Mouse (Mus musculus) embryonic facial prominence, embryonic 14.5 days (tissue): Measurements from ENCODE around the gene Defb48. TPM values are rescaled to one million over a fixed set of nuclear protein-coding genes. Genes with fewer than 3 reads are reported as not detected.

ENCODE experiments used
- ATAC-seq: fragments of 200-750 bp; cut with Nextera tagmentation; 2 replicates; pipeline ENCODE4 v1.8.0; 2017; ENCODE audit warnings: low read depth, moderate number of reproducible peaks, moderate TSS enrichment
- DNase-seq: peaks from one replicate; pipeline ENCODE4 v3.0.0-alpha.2; 2015; ENCODE audit warnings: low spot score
- H3K27ac ChIP-seq: fragments of 300-500 bp; sonication (generic); replicated peaks from 2 replicates; pipeline ENCODE4 v1.5.1; 2014; ENCODE audit warnings: low read depth, mild to moderate bottlenecking, low read length, moderate library complexity
- H3K27me3 ChIP-seq: fragments of 300-500 bp; sonication (generic); replicated peaks from 2 replicates; pipeline ENCODE4 v1.6.1; 2014; ENCODE audit warnings: low read length; ENCODE audit not compliant: control insufficient read depth, insufficient read depth
- H3K36me3 ChIP-seq: fragments of 300-500 bp; sonication (generic); 2 replicates; pipeline ENCODE4 v1.6.1; 2014; ENCODE audit warnings: low read length, mixed read lengths; ENCODE audit not compliant: control insufficient read depth, insufficient read depth
- H3K4me1 ChIP-seq: fragments of 300-500 bp; sonication (generic); 2 replicates; pipeline ENCODE4 v1.6.1; 2014; ENCODE audit warnings: antibody characterized with exemption, low read length; ENCODE audit not compliant: control insufficient read depth, insufficient read depth
- H3K4me2 ChIP-seq: fragments of 300-500 bp; sonication (generic); 2 replicates; pipeline ENCODE4 v1.6.1; 2014; ENCODE audit warnings: low read depth, mild to moderate bottlenecking, low read length, moderate library complexity, mixed read lengths
- H3K4me3 ChIP-seq: fragments of 300-500 bp; sonication (generic); 2 replicates; pipeline ENCODE4 v1.5.1; 2014; ENCODE audit warnings: low read depth, mild to moderate bottlenecking, low read length
- H3K9ac ChIP-seq: fragments of 300-500 bp; sonication (generic); 2 replicates; pipeline ENCODE4 v1.6.1; 2014; ENCODE audit warnings: low read depth, mild to moderate bottlenecking, low read length, moderate library complexity, mixed read lengths
- H3K9me3 ChIP-seq: fragments of 300-500 bp; sonication (generic); 2 replicates; pipeline ENCODE4 v1.6.1; 2016; ENCODE audit warnings: low read length; ENCODE audit not compliant: control insufficient read depth
- WGBS: fragments of 180-500 bp; shearing (Covaris S2); extraction: QIAGEN DNeasy Blood & Tissue Kit; methylation state at CpG from one replicate; pipeline ENCODE4 v1.1.7; 2014; 5-methylcytosine and 5-hydroxymethylcytosine counted together
- polyA plus RNA-seq: library from polyadenylated mRNA; unstranded; fragments of >200 nt; fragmentation: Nextera tagmentation; extraction: Ambion mirVana; gene quantifications from 2 replicates; pipeline ENCODE4 v1.2.1, GENCODE M21; 2014

The Defb48 gene
- polyA plus RNA-seq, result not detected in 2 replicates

DNA sequence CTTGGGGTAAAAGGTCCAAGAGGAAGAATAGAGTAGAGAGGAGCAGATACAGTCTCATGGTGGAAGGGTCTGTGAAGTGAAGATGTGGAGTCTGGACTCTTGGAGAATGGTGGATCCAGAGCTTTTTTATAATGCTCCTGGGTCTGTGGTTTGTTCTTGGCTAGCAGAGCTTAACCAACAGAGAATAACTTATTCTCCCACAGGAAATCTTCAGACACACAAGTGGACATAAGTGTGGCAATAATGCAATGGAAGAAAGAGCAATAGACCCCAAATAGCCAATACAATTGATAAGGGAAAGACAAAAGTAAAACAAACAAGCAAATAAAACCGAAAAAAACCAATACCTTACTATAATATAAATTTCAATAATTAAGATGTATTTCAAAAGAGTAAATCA, at the start of gene Defb48:
TSS of gene Defb48 (minus strand) at position 101 of the 400 bp plus-strand sequence.
- H3K4me1 ChIP-seq, result no peaks in the 10 kb centered on the region
- ATAC-seq (no peak), DNase-seq (no peak)
- H3K27ac ChIP-seq, result no peak within 1 kb of the TSS
- no peak within 1 kb of the TSS for H3K9ac ChIP-seq
- no peak within 1 kb of the TSS for H3K4me3 ChIP-seq
- H3K4me2 ChIP-seq, result no peak within 1 kb of the TSS
- H3K9me3 ChIP-seq, result no peaks in the 10 kb centered on the region
- H3K36me3 ChIP-seq, result no peaks in the 10 kb centered on the region
- WGBS, result 71% methylated on average over 1 of the region's 1 CpGs
- no peaks in the 10 kb centered on the region for H3K27me3 ChIP-seq

DNA sequence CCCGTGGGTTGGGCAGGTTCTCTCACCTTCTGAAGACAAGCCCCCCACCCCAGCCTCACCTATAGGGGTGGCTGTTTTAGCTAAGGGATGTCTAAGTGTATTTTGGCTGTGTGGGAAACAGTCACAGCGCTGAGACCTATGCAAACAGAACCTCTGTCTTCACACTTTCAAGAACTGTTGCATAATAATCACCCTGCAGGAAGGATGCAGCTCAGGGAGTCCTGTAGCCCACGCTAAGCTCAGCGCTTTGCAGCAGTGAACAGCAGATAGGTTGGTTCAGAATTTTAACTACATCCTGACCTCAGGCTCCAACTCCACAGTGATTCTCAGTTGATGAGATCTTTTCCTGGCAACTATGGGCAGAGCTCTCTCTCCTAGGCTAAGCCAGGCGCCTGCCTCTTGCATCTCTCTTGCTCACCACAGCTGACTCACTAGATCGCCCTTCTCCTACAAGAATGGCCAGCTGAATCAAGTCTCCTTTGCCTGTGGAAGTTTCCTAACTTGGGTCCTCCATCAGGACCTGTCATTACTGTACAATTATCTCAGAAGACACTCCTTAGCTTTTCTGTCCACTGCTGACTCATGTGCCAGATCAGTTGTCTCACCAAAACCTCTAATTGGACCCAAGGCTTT, 36.3 kb upstream of the Defb48 start:
- Histone ChIP-seq H3K4me2 (no peak overlapping the region), H3K9me3 (no peaks in the 10 kb centered on the region), H3K9ac (no peak overlapping the region), H3K27ac (no peak overlapping the region), H3K4me3 (no peak overlapping the region), H3K36me3 (no peaks in the 10 kb centered on the region), H3K4me1 (no peaks in the 10 kb centered on the region), H3K27me3 (no peaks in the 10 kb centered on the region)
- 55% methylated on average over 6 of the region's 6 CpGs for WGBS
- no peak for DNase-seq
- ATAC-seq, result no peak

DNA sequence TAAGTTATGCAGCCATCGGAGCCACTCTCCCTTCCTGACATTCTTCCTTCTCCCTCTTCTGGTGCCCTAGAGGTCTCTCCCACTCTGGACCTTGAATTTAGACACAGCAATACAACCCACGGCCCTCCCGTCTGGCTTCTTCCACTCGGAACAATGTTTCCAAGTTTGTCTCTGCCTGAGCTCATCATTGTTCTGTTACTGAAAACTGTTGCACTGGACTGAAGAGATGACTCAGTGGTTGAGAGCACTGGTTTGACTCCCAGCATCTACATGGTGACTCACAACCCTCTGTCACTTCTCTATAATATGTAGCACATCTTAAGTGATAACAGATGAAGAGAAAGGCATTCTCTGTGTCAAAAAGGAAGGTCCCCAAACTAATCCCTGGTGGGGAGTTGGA, 30.4 kb upstream of the Defb48 start:
- H3K27me3 ChIP-seq, result no peaks in the 10 kb centered on the region
- no peak overlapping the region for H3K27ac ChIP-seq
- 90% methylated on average over 4 of the region's 4 CpGs for WGBS
- ATAC-seq (no peak), DNase-seq (no peak)
- no peak overlapping the region for H3K4me3 ChIP-seq
- H3K9ac ChIP-seq, result no peak overlapping the region
- no peak overlapping the region for H3K4me2 ChIP-seq
- peaks cover 5% of the 10 kb centered on the region; the same call in 1 of the 2 replicates for H3K9me3 ChIP-seq
- no peaks in the 10 kb centered on the region for H3K36me3 ChIP-seq
- H3K4me1 ChIP-seq, result no peaks in the 10 kb centered on the region

- 80% methylated on average over 4 of the region's 4 CpGs for WGBS
- H3K9me3 ChIP-seq, result peaks cover 5% of the 10 kb centered on the region; the same call in 1 of the 2 replicates
- no peak for ATAC-seq
- no peaks in the 10 kb centered on the region for H3K36me3 ChIP-seq
- no peaks in the 10 kb centered on the region for H3K4me1 ChIP-seq
- H3K9ac ChIP-seq, result no peak overlapping the region
- no peak for DNase-seq
- no peaks in the 10 kb centered on the region for H3K27me3 ChIP-seq
- H3K4me3 ChIP-seq, result no peak overlapping the region
- H3K27ac ChIP-seq, result no peak overlapping the region
- H3K4me2 ChIP-seq, result no peak overlapping the region
Observed at GRCm38 (mm10) chr14:63013082-63013481, 28.8 kb upstream of the Defb48 start.

- ATAC-seq, result no peak
- Histone ChIP-seq H3K4me1 (no peaks in the 10 kb centered on the region), H3K36me3 (no peaks in the 10 kb centered on the region), H3K4me2 (no peak within 1 kb of the TSS), H3K9me3 (peaks cover 5% of the 10 kb centered on the region; the same call in 1 of the 2 replicates), H3K9ac (no peak within 1 kb of the TSS), H3K27me3 (no peaks in the 10 kb centered on the region), H3K4me3 (no peak within 1 kb of the TSS), H3K27ac (no peak within 1 kb of the TSS)
- WGBS, result 91% methylated on average over 5 of the region's 5 CpGs
- no peak for DNase-seq
Observed at GRCm38 (mm10) chr14:63011471-63011870, 27.2 kb upstream of the Defb48 start, which contains the start of gene Defb43. Defb43 (plus strand) TSS chr14:63011771.

DNA sequence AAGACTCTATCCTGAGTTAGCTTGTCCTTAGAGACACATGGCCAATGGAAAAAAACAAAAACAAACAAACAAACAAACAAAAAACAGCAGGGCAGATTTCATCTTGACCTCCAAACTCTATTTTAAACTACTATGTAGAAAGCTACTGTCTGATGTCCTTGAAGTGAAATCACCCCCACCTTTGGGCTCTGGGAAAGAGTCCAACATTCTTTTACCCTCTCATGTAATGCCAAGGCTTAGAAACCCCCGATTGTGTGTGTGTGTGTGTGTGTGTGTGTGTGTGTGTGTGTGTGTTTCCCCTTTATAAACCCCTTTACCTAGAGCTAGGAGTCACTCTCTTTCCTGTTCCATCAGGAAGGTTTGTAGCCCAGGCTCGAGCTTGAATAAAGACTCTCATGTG, 18.3 kb upstream of the Defb48 start:
- Histone ChIP-seq H3K9ac (no peak overlapping the region), H3K4me1 (no peaks in the 10 kb centered on the region), H3K4me3 (no peak overlapping the region), H3K27ac (no peak overlapping the region), H3K27me3 (no peaks in the 10 kb centered on the region), H3K9me3 (no peaks in the 10 kb centered on the region), H3K36me3 (no peaks in the 10 kb centered on the region), H3K4me2 (no peak overlapping the region)
- ATAC-seq, result no peak
- 45% methylated on average over 2 of the region's 2 CpGs for WGBS
- DNase-seq, result peak; percentile 10

DNA sequence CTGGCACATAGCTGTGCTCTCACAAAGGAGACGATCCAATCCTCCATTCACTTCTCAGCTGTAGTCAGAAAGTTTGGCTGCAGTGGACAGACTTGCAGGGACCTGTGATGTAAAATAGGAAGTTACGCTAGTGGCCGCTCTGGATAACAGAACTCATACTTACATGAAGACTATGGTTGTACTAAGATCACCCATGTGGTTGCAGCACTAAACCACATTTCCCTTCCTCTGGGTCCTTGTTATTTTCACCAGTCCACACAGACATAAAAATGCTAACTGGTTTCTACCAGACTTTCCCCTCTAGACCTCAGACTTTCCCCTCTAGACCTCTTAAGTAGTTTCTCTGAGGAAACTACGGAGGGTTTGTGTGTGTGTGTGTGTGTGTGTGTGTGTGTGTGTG, 14.7 kb upstream of the Defb48 start:
- H3K4me2 ChIP-seq, result no peak overlapping the region
- H3K27me3 ChIP-seq, result no peaks in the 10 kb centered on the region
- H3K36me3 ChIP-seq, result no peaks in the 10 kb centered on the region
- DNase-seq (no peak), ATAC-seq (no peak)
- H3K27ac ChIP-seq, result no peak overlapping the region
- no peak overlapping the region for H3K4me3 ChIP-seq
- H3K9me3 ChIP-seq, result no peaks in the 10 kb centered on the region
- H3K4me1 ChIP-seq, result no peaks in the 10 kb centered on the region
- WGBS, result 84% methylated on average over 4 of the region's 4 CpGs
- H3K9ac ChIP-seq, result no peak overlapping the region

- WGBS, result 75% methylated on average over 8 of the region's 8 CpGs
- Histone ChIP-seq H3K9me3 (no peaks in the 10 kb centered on the region), H3K9ac (no peak within 1 kb of the TSS), H3K4me3 (no peak within 1 kb of the TSS), H3K27me3 (no peaks in the 10 kb centered on the region), H3K36me3 (no peaks in the 10 kb centered on the region), H3K4me2 (no peak within 1 kb of the TSS), H3K4me1 (0 out of 2 replicates have a peak, but pooled peaks cover 2% of the 10 kb centered on the region), H3K27ac (no peak within 1 kb of the TSS)
- DNase-seq (no peak), ATAC-seq (no peak)
Observed at GRCm38 (mm10) chr14:62997777-62998176, 13.5 kb upstream of the Defb48 start, which contains the start of gene Defb47. Defb47 (plus strand) TSS chr14:62998077.
